Mouse (Mus musculus): ENCODE measurements at regions not wholly inside any gene's neighbourhood (a gene's known extent, or its start where the extent isn't known, plus 50 kb on each side); places are given as distances from the start of the nearest gene placed in this dataset.

DNA sequence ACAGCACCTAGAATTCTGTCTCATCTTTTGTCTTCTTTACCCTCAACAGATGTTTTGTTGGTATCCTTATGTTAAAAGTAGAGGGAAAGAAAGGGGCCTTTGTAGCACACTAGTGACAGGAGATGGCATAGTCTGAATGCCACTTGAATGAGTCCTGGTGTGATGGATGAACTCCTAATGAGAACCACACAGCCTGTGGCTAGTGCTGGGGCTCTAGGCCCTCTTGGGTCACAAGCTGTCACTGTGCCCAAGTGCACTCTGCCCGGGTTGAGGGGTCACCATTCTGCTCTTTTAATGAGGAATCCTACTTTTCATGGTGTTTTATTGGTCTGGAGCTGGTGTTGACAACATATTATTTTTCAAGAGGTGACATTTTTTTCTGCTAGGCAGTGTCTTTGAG, 355.0 kb upstream of the Nrp1 start:
- TF ChIP-seq POLR2A (IDR thresholded peaks at IDR 0.05; ENCODE audit: insufficient read length, low read depth) (no peak), POLR2AphosphoS2 (IDR thresholded peaks at IDR 0.05; ENCODE audit: insufficient read length, low read depth) (no peak), MYOD1 (IDR thresholded peaks at IDR 0.05; ENCODE audit: control insufficient read depth in 1 of 3, insufficient read length in 2 of 3, low read depth in 2 of 3) (no peak), MAX (IDR thresholded peaks at IDR 0.05; ENCODE audit: low read depth) (no peak), TCF12 (IDR thresholded peaks at IDR 0.05; ENCODE audit: insufficient read depth, poor library complexity, severe bottlenecking) (no peak), E2F4 (IDR thresholded peaks at IDR 0.05; ENCODE audit: insufficient read depth) (no peak), USF1 (IDR thresholded peaks at IDR 0.05; ENCODE audit: low read depth) (no peak), SRF (IDR thresholded peaks at IDR 0.05; ENCODE audit: control insufficient read depth, insufficient read length, low read depth) (no peak), TCF3 (IDR thresholded peaks at IDR 0.05; ENCODE audit: insufficient read length, low read depth) (no peak), MYOG (IDR thresholded peaks at IDR 0.05; ENCODE audit: control insufficient read depth in 1 of 3, insufficient read depth in 1 of 3, insufficient read length in 2 of 3, low read depth in 2 of 3) (no peak), CEBPB (IDR thresholded peaks at IDR 0.05; ENCODE audit: insufficient read depth, poor library complexity, severe bottlenecking) (no peak)

All from myocyte (in vitro differentiated cells).